Mouse (Mus musculus) C2C12 (cell line): ENCODE data around the gene Cyp4f39.

Source experiments
- CEBPB ChIP-seq: IDR thresholded peaks from one replicate; pipeline ENCODE4 v1.6.1; 2011; ENCODE audit warnings: low read depth, mild to moderate bottlenecking, control low read depth, moderate library complexity
- CTCF ChIP-seq: IDR thresholded peaks from one replicate; pipeline ENCODE4 v1.5.1; 2011; ENCODE audit not compliant: control insufficient read depth, insufficient read depth, insufficient read length

- TF ChIP-seq CTCF = no peak
- TF ChIP-seq CEBPB = no peak
These were observed 32.5 kb upstream of the Cyp4f39 start for GRCm38 (mm10) chr17:32419989-32420388.
